Mouse (Mus musculus) MEL (cell line): ENCODE data around the gene Zbtb24. TPM values are rescaled to one million over a fixed set of nuclear protein-coding genes. Genes with fewer than 3 reads are reported as not detected.

Experiments
- DNase-seq: peaks from one replicate; pipeline ENCODE4 v3.0.0; 2011; ENCODE audit warnings: low read depth, low spot score
- H3K27ac ChIP-seq: 2 replicates; pipeline ENCODE4 v1.5.1; 2012; ENCODE audit warnings: low read depth, mild to moderate bottlenecking, control low read depth, low read length, moderate library complexity; ENCODE audit not compliant: control insufficient read depth
- H3K27me3 ChIP-seq, 2 experiments: fragments of 150-350 bp in 1 of 2; sonication (generic) in 1 of 2; 2 replicates each; pipeline ENCODE4 v1.6.1; 2012; ENCODE audit warnings: low read length in 2 of 2, mild to moderate bottlenecking in 2 of 2, improper control_type of control experiment in 1 of 2, moderate library complexity in 1 of 2; ENCODE audit not compliant: insufficient read depth in 2 of 2, control insufficient read depth in 1 of 2
- H3K36me3 ChIP-seq, 2 experiments: 2 replicates each; pipeline ENCODE4 v1.6.1; 2012 to 2014; ENCODE audit warnings: low read length in 2 of 2, improper control_type of control experiment in 1 of 2, inconsistent platforms in 1 of 2, mild to moderate bottlenecking in 1 of 2; ENCODE audit not compliant: insufficient read depth in 2 of 2, control insufficient read depth in 1 of 2
- H3K4me1 ChIP-seq, 2 experiments: fragments of 150-350 bp in 1 of 2; sonication (generic) in 1 of 2; 2 replicates each; pipeline ENCODE4 v1.6.1; 2012; ENCODE audit warnings: low read length in 2 of 2, improper control_type of control experiment in 1 of 2, mild to moderate bottlenecking in 1 of 2; ENCODE audit not compliant: insufficient read depth in 2 of 2, control insufficient read depth in 1 of 2
- H3K4me3 ChIP-seq, 2 experiments: fragments of 150-350 bp in 1 of 2; sonication (generic) in 1 of 2; 2 replicates each; pipeline ENCODE4 v1.5.1; 2012; ENCODE audit warnings: low read depth in 2 of 2, low read length in 2 of 2, mild to moderate bottlenecking in 2 of 2, moderate library complexity in 2 of 2, control low read depth in 1 of 2, improper control_type of control experiment in 1 of 2; ENCODE audit not compliant: control insufficient read depth in 1 of 2, insufficient read depth in 1 of 2
- H3K79me2 ChIP-seq: 2 replicates; pipeline ENCODE4 v1.6.1; 2012; ENCODE audit warnings: mild to moderate bottlenecking, low read length, moderate library complexity; ENCODE audit not compliant: control insufficient read depth, poor library complexity, insufficient read depth
- H3K9ac ChIP-seq: 2 replicates; pipeline ENCODE4 v1.6.1; 2012; ENCODE audit warnings: low read depth, mild to moderate bottlenecking, control low read depth, low read length, moderate library complexity; ENCODE audit not compliant: control insufficient read depth, poor library complexity, severe bottlenecking
- H3K9me3 ChIP-seq: fragments of 150-350 bp; sonication (generic); replicated peaks from 2 replicates; pipeline ENCODE4 v1.6.1; 2012; ENCODE audit warnings: mild to moderate bottlenecking, low read length, improper control_type of control experiment, moderate library complexity; ENCODE audit not compliant: insufficient read depth
- BHLHE40 ChIP-seq: IDR thresholded peaks from 2 replicates; pipeline ENCODE4 v1.6.1; 2012; ENCODE audit warnings: low read depth, mild to moderate bottlenecking, inconsistent platforms, low read length, improper control_type of control experiment, borderline replicate concordance
- CHD1 ChIP-seq: IDR thresholded peaks from 2 replicates; pipeline ENCODE4 v1.6.1; 2012; ENCODE audit warnings: low read depth, mild to moderate bottlenecking, inconsistent platforms, low read length, improper control_type of control experiment
- EP300 ChIP-seq, 2 experiments: IDR thresholded peaks; 2 replicates each; pipeline ENCODE4 v1.6.1; 2011; ENCODE audit warnings: improper control_type of control experiment in 2 of 2, low read length in 2 of 2, low read depth in 1 of 2, mild to moderate bottlenecking in 1 of 2
- ETS1 ChIP-seq: IDR thresholded peaks from 2 replicates; pipeline ENCODE4 v1.6.1; 2012; ENCODE audit warnings: low read depth, mild to moderate bottlenecking, inconsistent platforms, low read length, improper control_type of control experiment, moderate library complexity
- GATA1 ChIP-seq: IDR thresholded peaks from 2 replicates; pipeline ENCODE4 v1.6.1; 2011; ENCODE audit warnings: low read depth, low read length, improper control_type of control experiment
- HCFC1 ChIP-seq: IDR thresholded peaks from 2 replicates; pipeline ENCODE4 v1.6.1; 2012; ENCODE audit warnings: low read depth, mild to moderate bottlenecking, inconsistent platforms, low read length, improper control_type of control experiment, moderate library complexity
- JUND ChIP-seq: IDR thresholded peaks from 2 replicates; pipeline ENCODE4 v1.6.1; 2011; ENCODE audit warnings: low read depth, mild to moderate bottlenecking, improper control_type of control experiment, low read length
- MAX ChIP-seq: IDR thresholded peaks from 2 replicates; pipeline ENCODE4 v1.6.1; 2011; ENCODE audit warnings: low read length, improper control_type of control experiment
- MYB ChIP-seq: IDR thresholded peaks from 2 replicates; pipeline ENCODE4 v1.6.1; 2011; ENCODE audit warnings: mild to moderate bottlenecking, low read depth, low read length, improper control_type of control experiment
- MYC ChIP-seq: IDR thresholded peaks from 2 replicates; pipeline ENCODE4 v1.6.1; 2011; ENCODE audit warnings: low read depth, mild to moderate bottlenecking, low read length, improper control_type of control experiment, moderate library complexity
- NELFE ChIP-seq: IDR thresholded peaks from 2 replicates; pipeline ENCODE4 v1.6.1; 2011; ENCODE audit warnings: low read depth, low read length, improper control_type of control experiment
- NRF1 ChIP-seq: IDR thresholded peaks from 2 replicates; pipeline ENCODE4 v1.6.1; 2014; ENCODE audit warnings: low read depth, mild to moderate bottlenecking, inconsistent platforms, low read length, improper control_type of control experiment, moderate library complexity; ENCODE audit not compliant: poor library complexity, insufficient read depth, severe bottlenecking
- POLR2AphosphoS2 ChIP-seq: IDR thresholded peaks from 2 replicates; pipeline ENCODE4 v1.6.1; 2011; ENCODE audit warnings: low read length, improper control_type of control experiment
- SIN3A ChIP-seq: IDR thresholded peaks from 2 replicates; pipeline ENCODE4 v1.6.1; 2012; ENCODE audit warnings: low read length, improper control_type of control experiment, inconsistent platforms
- TBP ChIP-seq: IDR thresholded peaks from 2 replicates; pipeline ENCODE4 v1.8.0; 2011; ENCODE audit warnings: low read depth, low read length, improper control_type of control experiment
- TCF12 ChIP-seq: IDR thresholded peaks from 2 replicates; pipeline ENCODE4 v1.6.1; 2014; ENCODE audit warnings: low read depth, mild to moderate bottlenecking, inconsistent platforms, low read length, improper control_type of control experiment, moderate library complexity
- UBTF ChIP-seq: IDR thresholded peaks from 2 replicates; pipeline ENCODE4 v1.6.1; 2012; ENCODE audit warnings: low read depth, mild to moderate bottlenecking, inconsistent platforms, low read length, improper control_type of control experiment, moderate library complexity, borderline replicate concordance; ENCODE audit not compliant: insufficient read depth
- USF1 ChIP-seq: IDR thresholded peaks from 2 replicates; pipeline ENCODE4 v1.6.1; 2014; ENCODE audit warnings: low read depth, mild to moderate bottlenecking, inconsistent platforms, low read length, improper control_type of control experiment, moderate library complexity
- USF2 ChIP-seq, 2 experiments: IDR thresholded peaks; 2 replicates each; pipeline ENCODE4 v1.6.1; 2011 to 2012; ENCODE audit warnings: improper control_type of control experiment in 2 of 2, low read length in 2 of 2, borderline replicate concordance in 1 of 2, inconsistent platforms in 1 of 2, low read depth in 1 of 2, mild to moderate bottlenecking in 1 of 2; ENCODE audit not compliant: insufficient read depth in 1 of 2
- ZKSCAN1 ChIP-seq: IDR thresholded peaks from 2 replicates; pipeline ENCODE4 v1.6.1; 2012; ENCODE audit warnings: low read depth, mild to moderate bottlenecking, inconsistent platforms, low read length, improper control_type of control experiment, moderate library complexity
- polyA plus RNA-seq, 2 experiments: library from polyadenylated mRNA; stranded (reverse) in 1 of 2; unstranded in 1 of 2; fragments of >175 nt in 1 of 2; fragments of >200 nt in 1 of 2; gene quantifications; 2 replicates each; pipeline versions ENCODE4 v1.2.1 to v1.2.4; 2012; ENCODE audit warnings: low replicate concordance in 2 of 2, low read depth in 1 of 2; ENCODE audit not compliant: insufficient read length in 2 of 2, insufficient read depth in 1 of 2, missing spikeins in 1 of 2
- total RNA-seq: library from RNA; depleted of rRNA; stranded (reverse); fragments of 300-350 nt; gene quantifications from 2 replicates; pipeline ENCODE4 v1.2.3, GENCODE M21; 2012

Zbtb24 gene
- total and polyA plus RNA-seq, 3 experiments = 7.6 to 11.0 TPM; not detected in 1

GRCm38 (mm10) chr10:41479961-41480360 lies 29.8 kb downstream of the Zbtb24 start:
- Histone ChIP-seq H3K4me3 (no peak overlapping the region), H3K4me1 (peaks cover 4 to 17% of the 10 kb centered on the region in 2 experiments; a peak in 3 of 4 replicates), H3K9ac (no peak overlapping the region), H3K79me2 (no peaks in the 10 kb centered on the region), H3K36me3 (peaks cover 0 to 8% of the 10 kb centered on the region in 2 experiments; a peak in 2 of 4 replicates), H3K9me3 (no peaks in the 10 kb centered on the region), H3K27ac (no peak overlapping the region), H3K27me3 (no peaks in the 10 kb centered on the region)
- no peak for TF ChIP-seq HCFC1
- TF ChIP-seq TCF12 = no peak
- no peak for TF ChIP-seq NRF1
- no peak for TF ChIP-seq MYC
- TF ChIP-seq NELFE = no peak
- TF ChIP-seq UBTF = no peak
- no peak for TF ChIP-seq BHLHE40
- TF ChIP-seq ZKSCAN1 = no peak
- no peak for TF ChIP-seq EP300 (IDR thresholded peaks at IDR 0.05; ENCODE audit: low read depth in 1 of 2, low read length in 2 of 2)
- no peak for TF ChIP-seq JUND
- no peak for TF ChIP-seq USF1
- no peak for TF ChIP-seq ETS1
- TF ChIP-seq SIN3A = no peak
- no peak for TF ChIP-seq GATA1
- TF ChIP-seq CHD1 = no peak
- no peak for TF ChIP-seq POLR2AphosphoS2
- no peak for TF ChIP-seq USF2 (IDR thresholded peaks at IDR 0.05; ENCODE audit: borderline replicate concordance in 1 of 2, insufficient read depth in 1 of 2, low read depth in 1 of 2, low read length in 2 of 2)
- no peak for TF ChIP-seq MYB
- no peak for TF ChIP-seq MAX
- TF ChIP-seq TBP = no peak
- DNase-seq = no peak
